Mouse (Mus musculus) brain, embryonic 18.5 days (tissue): ENCODE results near the gene Olfr771.
"Not testable (repeated sequence)": the region's sequence is repeated elsewhere in the genome, so short reads cannot be mapped to it uniquely, and the experiment has no call there.

ENCODE experiments used
- DNase-seq: peaks from one replicate; pipeline ENCODE4 v3.0.0-alpha.2; 2012; ENCODE audit warnings: low read depth, low spot score

Gene Olfr771

GRCm38 (mm10) chr10:129164651-129165050, at the start of gene Olfr771:
Olfr771 (minus strand) TSS chr10:129164751.
- no peak for DNase-seq

- not testable (repeated sequence) for DNase-seq
Measured at GRCm38 (mm10) chr10:129187319-129187718, 22.8 kb upstream of the Olfr771 start, which contains the start of gene Olfr773. Olfr773 (minus strand) TSS chr10:129187419.

- DNase-seq: not testable (repeated sequence)
Measured at GRCm38 (mm10) chr10:129177821-129178220, 13.3 kb upstream of the Olfr771 start, which contains the start of gene Olfr772. Olfr772 (minus strand) TSS chr10:129177921.

- DNase-seq: no peak
Measured at GRCm38 (mm10) chr10:129138898-129139297, 25.7 kb downstream of the Olfr771 start, which contains the start of gene Olfr770. Olfr770 (minus strand) TSS chr10:129138998.

- DNase-seq: no peak
Measured at GRCm38 (mm10) chr10:129117761-129118160, 46.8 kb downstream of the Olfr771 start, which contains the start of gene Olfr769. Olfr769 (minus strand) TSS chr10:129117861.

- DNase-seq: no peak
Measured at GRCm38 (mm10) chr10:129115146-129115545, 49.4 kb downstream of the Olfr771 start.
